Mouse (Mus musculus) bone marrow, adult 2 months (tissue): ENCODE data around the gene Map10.

Source experiments
- CTCF ChIP-seq: fragments of 200-500 bp; IDR thresholded peaks from 2 replicates; pipeline ENCODE4 v1.5.1; 2011; ENCODE audit warnings: low read length, control low read depth; ENCODE audit not compliant: control insufficient read depth, insufficient read depth
- POLR2A ChIP-seq: fragments of 200-500 bp; IDR thresholded peaks from 2 replicates; pipeline ENCODE4 v1.6.1; 2011; ENCODE audit warnings: low read depth, mild to moderate bottlenecking, control low read depth, low read length, borderline replicate concordance; ENCODE audit not compliant: control insufficient read depth

DNA sequence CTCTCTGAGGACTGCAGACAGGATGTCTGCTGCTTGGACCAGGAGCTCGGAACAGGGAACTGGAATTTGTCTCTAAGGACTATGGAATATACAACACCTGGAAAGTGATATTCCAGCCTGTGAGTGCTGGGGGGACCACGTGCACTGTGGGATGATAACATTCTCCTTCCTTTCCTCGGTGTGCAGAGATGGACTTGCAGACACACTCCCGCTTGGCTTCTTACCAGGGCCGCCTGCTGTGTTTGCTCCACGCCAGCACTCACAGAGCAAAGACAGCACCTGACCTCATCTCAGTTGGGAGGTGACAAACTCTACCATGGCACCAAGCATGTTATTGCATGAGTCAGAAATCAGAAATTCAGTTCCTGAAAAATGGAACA is 7.0 kb upstream of the Map10 start:
- TF ChIP-seq CTCF, result no peak
- no peak for TF ChIP-seq POLR2A
